Mouse (Mus musculus): ENCODE measurements around the gene Fry. TPM values are rescaled to one million over a fixed set of nuclear protein-coding genes. Genes with fewer than 3 reads are reported as not detected.

Gene Fry
- total and polyA plus RNA-seq, 2 experiments from 2014 or later: 47.6 to 130 TPM

GRCm38 (mm10) chr5:150384272-150385215 lies 266.1 kb downstream of the Fry start:
- Histone ChIP-seq H3K36me3 (ENCODE audit: insufficient read depth) (peaks cover 85% of the 10 kb centered on the region), H3K9me3 (ENCODE audit: low read length) (no peaks in the 10 kb centered on the region), H3K4me3 (ENCODE audit: low read depth, low read length) (no peak overlapping the region), H3K9ac (no peak overlapping the region), H3K4me2 (ENCODE audit: low read depth) (no peak overlapping the region), H3K4me1 (ENCODE audit: insufficient read depth) (no peaks in the 10 kb centered on the region), H3K27ac (ENCODE audit: low read depth, low read length) (peak overlapping the region; percentile 45; the same call in 1 of the 2 replicates), H3K27me3 (ENCODE audit: insufficient read depth, low read length) (no peaks in the 10 kb centered on the region)
- no peak for TF ChIP-seq CTCF (IDR thresholded peaks at IDR 0.05; ENCODE audit: low read depth)
- 62% methylated on average over 17 of the region's 17 CpGs for WGBS
- DNase-seq: no peak
- no peak; the same call in 1 of the 2 replicates for ATAC-seq

GRCm38 (mm10) chr5:150385224-150385623 lies 266.8 kb downstream of the Fry start:
- Histone ChIP-seq H3K27ac (ENCODE audit: low read depth, low read length) (no peak overlapping the region), H3K4me2 (ENCODE audit: low read depth) (no peak overlapping the region), H3K36me3 (ENCODE audit: insufficient read depth) (peaks cover 88% of the 10 kb centered on the region)

GRCm38 (mm10) chr5:150388623-150389022 lies 270.2 kb downstream of the Fry start:
- no peak overlapping the region for H3K9ac ChIP-seq
- ATAC-seq (no peak), DNase-seq (no peak)
- no peaks in the 10 kb centered on the region for H3K9me3 ChIP-seq (ENCODE audit: low read length)
- H3K27me3 ChIP-seq (ENCODE audit: insufficient read depth, low read length): no peaks in the 10 kb centered on the region
- no peaks in the 10 kb centered on the region for H3K4me1 ChIP-seq (ENCODE audit: insufficient read depth)
- H3K4me3 ChIP-seq (ENCODE audit: low read depth, low read length): no peak overlapping the region
- H3K4me2 ChIP-seq (ENCODE audit: low read depth): no peak overlapping the region
- WGBS: 76% methylated on average over 12 of the region's 12 CpGs
- no peak overlapping the region for H3K27ac ChIP-seq (ENCODE audit: low read depth, low read length)
- no peak for TF ChIP-seq CTCF (IDR thresholded peaks at IDR 0.05; ENCODE audit: low read depth)
- H3K36me3 ChIP-seq (ENCODE audit: insufficient read depth): peaks cover 86% of the 10 kb centered on the region

More at GRCm38 (mm10) chr5:150385224-150385623, 266.8 kb downstream of the Fry start:
- no peak for ATAC-seq
- Histone ChIP-seq H3K9me3 (ENCODE audit: low read length) (no peaks in the 10 kb centered on the region), H3K4me3 (ENCODE audit: low read depth, low read length) (no peak overlapping the region), H3K27me3 (ENCODE audit: insufficient read depth, low read length) (no peaks in the 10 kb centered on the region), H3K9ac (no peak overlapping the region), H3K4me1 (ENCODE audit: insufficient read depth) (no peaks in the 10 kb centered on the region)
- TF ChIP-seq CTCF (IDR thresholded peaks at IDR 0.05; ENCODE audit: low read depth): no peak
- 77% methylated on average over 7 of the region's 7 CpGs for WGBS
- no peak for DNase-seq

- H3K27ac ChIP-seq (ENCODE audit: low read depth, low read length): no peak overlapping the region
- peaks cover 86% of the 10 kb centered on the region for H3K36me3 ChIP-seq (ENCODE audit: insufficient read depth)
- no peak for ATAC-seq
- no peaks in the 10 kb centered on the region for H3K9me3 ChIP-seq (ENCODE audit: low read length)
- 85% methylated on average over 10 of the region's 10 CpGs for WGBS
- H3K4me2 ChIP-seq (ENCODE audit: low read depth): no peak overlapping the region
- TF ChIP-seq CTCF (IDR thresholded peaks at IDR 0.05; ENCODE audit: low read depth): no peak
- no peak overlapping the region for H3K9ac ChIP-seq
- no peaks in the 10 kb centered on the region for H3K4me1 ChIP-seq (ENCODE audit: insufficient read depth)
- H3K4me3 ChIP-seq (ENCODE audit: low read depth, low read length): no peak overlapping the region
- no peak for DNase-seq
- no peaks in the 10 kb centered on the region for H3K27me3 ChIP-seq (ENCODE audit: insufficient read depth, low read length)
Observed at GRCm38 (mm10) chr5:150389589-150390377, 271.3 kb downstream of the Fry start.

- peaks cover 87% of the 10 kb centered on the region for H3K36me3 ChIP-seq (ENCODE audit: insufficient read depth)
- no peak for TF ChIP-seq CTCF (IDR thresholded peaks at IDR 0.05; ENCODE audit: low read depth)
Observed at GRCm38 (mm10) chr5:150390422-150390821, 272.0 kb downstream of the Fry start.

GRCm38 (mm10) chr5:150394645-150395044 lies 276.2 kb downstream of the Fry start:
- Histone ChIP-seq H3K27ac (ENCODE audit: low read depth, low read length) (no peak overlapping the region), H3K4me2 (ENCODE audit: low read depth) (no peak overlapping the region), H3K4me1 (ENCODE audit: insufficient read depth) (no peaks in the 10 kb centered on the region), H3K36me3 (ENCODE audit: insufficient read depth) (peaks cover 68% of the 10 kb centered on the region), H3K9me3 (ENCODE audit: low read length) (no peaks in the 10 kb centered on the region), H3K4me3 (ENCODE audit: low read depth, low read length) (no peak overlapping the region), H3K27me3 (ENCODE audit: insufficient read depth, low read length) (no peaks in the 10 kb centered on the region), H3K9ac (no peak overlapping the region)
- peak; percentile 38 for TF ChIP-seq CTCF (IDR thresholded peaks at IDR 0.05; ENCODE audit: low read depth)
- DNase-seq (no peak), ATAC-seq (no peak)
- WGBS: 98% methylated on average over 6 of the region's 6 CpGs

More at GRCm38 (mm10) chr5:150390422-150390821, 272.0 kb downstream of the Fry start:
- no peak overlapping the region for H3K4me3 ChIP-seq (ENCODE audit: low read depth, low read length)
- H3K4me2 ChIP-seq (ENCODE audit: low read depth): no peak overlapping the region
- no peaks in the 10 kb centered on the region for H3K27me3 ChIP-seq (ENCODE audit: insufficient read depth, low read length)
- 78% methylated on average over 7 of the region's 7 CpGs for WGBS
- no peaks in the 10 kb centered on the region for H3K9me3 ChIP-seq (ENCODE audit: low read length)
- ATAC-seq (no peak), DNase-seq (no peak)
- no peaks in the 10 kb centered on the region for H3K4me1 ChIP-seq (ENCODE audit: insufficient read depth)
- no peak overlapping the region for H3K9ac ChIP-seq
- no peak overlapping the region for H3K27ac ChIP-seq (ENCODE audit: low read depth, low read length)
